Comparison of ENCODE assay signal across 31 mouse cellular contexts in the genomic region with DNA sequence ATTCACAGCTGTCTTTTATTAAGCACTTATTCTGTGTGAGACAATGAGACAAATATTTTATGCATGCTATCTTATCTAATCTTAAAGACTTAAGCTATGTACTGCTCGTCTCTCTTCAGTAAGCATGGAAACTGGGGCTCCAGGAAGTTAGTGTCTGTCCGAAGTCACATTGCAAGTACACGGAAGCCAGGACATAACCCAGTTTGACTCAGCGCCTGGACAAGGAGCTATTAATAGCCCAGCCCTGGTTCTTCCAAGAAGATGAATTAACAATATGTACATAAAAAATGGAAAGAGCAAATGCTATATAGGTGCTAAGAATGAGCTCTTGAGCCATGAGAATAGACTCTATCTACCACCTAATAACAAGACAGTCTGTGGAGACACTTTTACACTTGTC.
DNase-seq lines count a peak whose midpoint lies in the region; ATAC-seq and TF ChIP-seq lines count a peak whose summit lies in the region.
"Had no signal": no experiment of that assay in that cellular context is flagged by ENCODE, and none has a peak within 500 bp of the region (broad histone marks: within the 10 kb centered on the region; RNA-seq: fewer than 3 reads in every experiment).

No protein-coding gene starts in this region.

- H3K36me3 ChIP-seq in heart, embryonic 11.5 days (ENCODE audit: control insufficient read depth, insufficient read depth, low read length) = no peaks in the 10 kb centered on the region
- no peaks in the 10 kb centered on the region for H3K36me3 ChIP-seq in forebrain, postnatal 0 days (ENCODE audit: insufficient read depth)
- H3K36me3 ChIP-seq: embryonic facial prominence, embryonic 12.5 days; embryonic facial prominence, embryonic 15.5 days; forebrain, embryonic 12.5 days; forebrain, embryonic 15.5 days; G1E; heart, embryonic 15.5 days had no signal

- H3K4me2 ChIP-seq in heart, embryonic 11.5 days = no peak overlapping the region
- H3K4me2 ChIP-seq in forebrain, postnatal 0 days (ENCODE audit: low read depth) = no peak overlapping the region
- H3K4me2 ChIP-seq: embryonic facial prominence, embryonic 12.5 days; embryonic facial prominence, embryonic 15.5 days; forebrain, embryonic 12.5 days; forebrain, embryonic 15.5 days; heart, embryonic 15.5 days; hindbrain, embryonic 14.5 days had no signal

- intact Hi-C loops in gastrocnemius, postnatal 36 days (cut with DNase I) = no loop called here
- intact Hi-C loops in heart, postnatal 10 days (cut with DNase I) = no loop called here

- ATAC-seq in heart, embryonic 11.5 days (replicated peaks; ENCODE audit: insufficient number of reproducible peaks, low FRiP score, low TSS enrichment) = no peak
- no peak for ATAC-seq in forebrain, postnatal 0 days
- ATAC-seq: forebrain, embryonic 15.5 days; hindbrain, postnatal 0 days; inflammation-experienced regulatory T-cells, adult 6 months; intestine, embryonic 16.5 days; Patski had no signal

- 51% methylated on average over 4 of the region's 4 CpGs for WGBS in heart, embryonic 11.5 days (ENCODE audit: insufficient replicate concordance)
- WGBS in forebrain, postnatal 0 days = 90% methylated on average over 4 of the region's 4 CpGs

- no peak overlapping the region for H3K9ac ChIP-seq in heart, embryonic 11.5 days (ENCODE audit: low read depth, low read length)
- no peak overlapping the region for H3K9ac ChIP-seq in forebrain, postnatal 0 days
- H3K9ac ChIP-seq: embryonic facial prominence, embryonic 12.5 days; embryonic facial prominence, embryonic 15.5 days; forebrain, embryonic 12.5 days; forebrain, embryonic 15.5 days; heart, embryonic 15.5 days; hindbrain, embryonic 14.5 days had no signal

- no peak for TF ChIP-seq CTCF in forebrain, postnatal 0 days (IDR thresholded peaks at IDR 0.05; ENCODE audit: low read depth)

- no peak overlapping the region for H3K27ac ChIP-seq in heart, embryonic 11.5 days (ENCODE audit: low read depth, low read length)
- H3K27ac ChIP-seq in forebrain, postnatal 0 days (ENCODE audit: low read depth, low read length) = no peak overlapping the region
- H3K27ac ChIP-seq: embryonic facial prominence, embryonic 12.5 days; embryonic facial prominence, embryonic 15.5 days; forebrain, embryonic 12.5 days; forebrain, embryonic 15.5 days; heart, adult 2 months; heart, embryonic 15.5 days; hindbrain, embryonic 14.5 days; hindbrain, postnatal 0 days; kidney, postnatal 0 days had no signal

- H3K9me3 ChIP-seq in heart, embryonic 11.5 days (replicated peaks; ENCODE audit: control insufficient read depth, low read length) = no peaks in the 10 kb centered on the region
- no peaks in the 10 kb centered on the region for H3K9me3 ChIP-seq in forebrain, postnatal 0 days (ENCODE audit: low read length)
- H3K9me3 ChIP-seq: embryonic facial prominence, embryonic 12.5 days; embryonic facial prominence, embryonic 15.5 days; forebrain, embryonic 12.5 days; forebrain, embryonic 15.5 days; G1E; heart, embryonic 15.5 days had no signal

- no peak overlapping the region for H3K4me3 ChIP-seq in heart, embryonic 11.5 days (ENCODE audit: low read depth, low read length)
- H3K4me3 ChIP-seq in forebrain, postnatal 0 days (ENCODE audit: low read depth, low read length) = no peak overlapping the region
- H3K4me3 ChIP-seq: embryonic facial prominence, embryonic 12.5 days; embryonic facial prominence, embryonic 15.5 days; erythroblast, embryonic 14.5 days; forebrain, embryonic 12.5 days; forebrain, embryonic 15.5 days; heart, adult 2 months; heart, embryonic 15.5 days had no signal

- no peaks in the 10 kb centered on the region for H3K4me1 ChIP-seq in heart, embryonic 11.5 days (ENCODE audit: control insufficient read depth, insufficient read depth, low read length)
- no peaks in the 10 kb centered on the region for H3K4me1 ChIP-seq in forebrain, postnatal 0 days (ENCODE audit: insufficient read depth)
- H3K4me1 ChIP-seq: embryonic facial prominence, embryonic 12.5 days; embryonic facial prominence, embryonic 15.5 days; forebrain, embryonic 12.5 days; forebrain, embryonic 15.5 days; heart, embryonic 15.5 days had no signal

- DNase-seq in gastrocnemius, adult 18-20 months (ENCODE audit: low spot score) = peak; percentile 39
- no peak for DNase-seq in gastrocnemius, postnatal 36 days
- DNase-seq in heart, adult 11 months = peak; percentile 81
- DNase-seq in heart, adult 9 months (ENCODE audit: low spot score in 2 of 2) = peak; percentile 5 to 7
- no peak for DNase-seq in heart, postnatal 4 days
- DNase-seq in heart, postnatal 10 days = peak; percentile 27 to 38
- no peak for DNase-seq in forebrain, postnatal 0 days
- DNase-seq: adrenal gland, postnatal 10 days; adrenal gland, postnatal 36 days; cerebellum, adult 11 months; cerebellum, adult 2 months; cerebellum, adult 9-11 months; cerebellum, postnatal 25 days; gastrocnemius, postnatal 25 days; kidney, adult 18-20 months had no signal

- no peaks in the 10 kb centered on the region for H3K27me3 ChIP-seq in heart, embryonic 11.5 days (ENCODE audit: control insufficient read depth, insufficient read depth, low read length)
- H3K27me3 ChIP-seq in forebrain, postnatal 0 days (ENCODE audit: insufficient read depth, low read length) = no peaks in the 10 kb centered on the region
- H3K27me3 ChIP-seq: CH12.LX; embryonic facial prominence, embryonic 12.5 days; embryonic facial prominence, embryonic 15.5 days; forebrain, embryonic 12.5 days; forebrain, embryonic 15.5 days; heart, embryonic 15.5 days; Patski had no signal

Comparison
In these comparisons a context has a peak if more than half of its experiments do, and no peak if none do; other contexts are left out.
1. DNase-seq: peak in gastrocnemius, adult 18-20 months (single experiment), heart, adult 11 months (single experiment), heart, adult 9 months (2 of 2) and heart, postnatal 10 days (2 of 2); none in gastrocnemius, postnatal 36 days (0 of 2), heart, postnatal 4 days (single experiment) and forebrain, postnatal 0 days (single experiment).